Mouse (Mus musculus) telencephalon, adult 2 months (tissue): ENCODE data around the gene Sbno1.

Source experiments
- DNase-seq: peaks from one replicate; pipeline ENCODE4 v3.0.0-alpha.2; 2011; ENCODE audit warnings: low read depth, low spot score

The Sbno1 gene

GRCm38 (mm10) chr5:124334392-124334791 lies 91.4 kb downstream of the Sbno1 start:
- peak; percentile 79 for DNase-seq

- DNase-seq, result no peak
Observed at GRCm38 (mm10) chr5:124330086-124330485, 95.7 kb downstream of the Sbno1 start.

- peak; percentile 99 for DNase-seq
Observed at GRCm38 (mm10) chr5:124327510-124328364, 98.1 kb downstream of the Sbno1 start, which contains the start of the genes Mphosph9 and 2810006K23Rik. Gene Mphosph9 (minus strand): TSS chr5:124327972. Gene 2810006K23Rik (plus strand): TSS chr5:124328089.

- DNase-seq, result no peak
Observed at GRCm38 (mm10) chr5:124326829-124327228, 99.0 kb downstream of the Sbno1 start.
